Mouse (Mus musculus): ENCODE data around the gene Ap1m2.
"Not testable (repeated sequence)": the region's sequence is repeated elsewhere in the genome, so short reads cannot be mapped to it uniquely, and the experiment has no call there.

Ap1m2 gene

DNA sequence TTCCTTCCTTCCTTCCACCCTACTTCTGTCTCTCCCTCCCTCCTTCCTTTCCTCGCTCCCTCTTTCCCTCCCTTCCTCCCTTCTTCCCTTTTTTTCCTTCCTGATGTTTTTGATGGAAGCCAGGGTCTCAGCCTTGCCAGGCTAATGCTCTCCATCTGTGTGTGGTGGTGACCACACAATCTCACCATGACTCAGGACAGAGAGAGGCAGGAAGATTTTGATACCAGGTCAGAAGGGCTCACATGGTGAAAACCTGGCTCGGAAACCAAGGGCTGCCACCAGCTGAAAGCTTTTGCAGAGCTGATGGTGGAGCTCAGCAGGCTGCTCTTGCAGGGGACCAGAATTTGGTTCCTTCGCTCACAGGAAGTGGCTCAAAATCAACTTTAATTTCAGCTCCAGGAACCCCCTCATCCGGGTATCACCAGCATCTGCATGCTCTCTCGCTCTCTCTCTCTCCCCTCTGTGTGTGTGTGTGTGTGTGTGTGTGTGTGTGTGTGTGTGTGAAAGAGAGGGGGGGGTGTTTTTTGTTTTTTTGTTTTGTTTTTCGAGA lies 51.6 kb downstream of the Ap1m2 start:
- no peak for DNase-seq (ENCODE audit: low spot score)

DNA sequence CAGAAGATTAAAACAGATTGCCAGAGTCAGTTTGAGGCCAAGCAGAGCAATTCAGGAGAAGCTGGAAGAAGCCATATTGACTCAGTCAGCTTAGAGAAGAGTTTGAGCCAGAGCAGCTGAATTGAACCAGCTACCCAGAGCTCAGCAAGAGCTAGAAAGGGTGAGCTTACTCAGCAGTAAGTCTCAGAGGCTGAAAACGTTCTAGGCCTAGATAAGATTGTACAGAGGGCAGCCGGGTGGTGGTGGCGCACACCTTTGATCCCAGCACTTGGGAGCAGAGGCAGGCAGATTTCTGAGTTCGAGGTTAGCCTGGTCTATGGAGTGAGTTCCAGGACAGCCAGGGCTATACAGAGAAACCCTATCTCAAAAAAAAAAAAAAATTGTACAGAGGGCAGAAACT lies 55.8 kb downstream of the Ap1m2 start:
- DNase-seq (ENCODE audit: low spot score) = not testable (repeated sequence)

DNA sequence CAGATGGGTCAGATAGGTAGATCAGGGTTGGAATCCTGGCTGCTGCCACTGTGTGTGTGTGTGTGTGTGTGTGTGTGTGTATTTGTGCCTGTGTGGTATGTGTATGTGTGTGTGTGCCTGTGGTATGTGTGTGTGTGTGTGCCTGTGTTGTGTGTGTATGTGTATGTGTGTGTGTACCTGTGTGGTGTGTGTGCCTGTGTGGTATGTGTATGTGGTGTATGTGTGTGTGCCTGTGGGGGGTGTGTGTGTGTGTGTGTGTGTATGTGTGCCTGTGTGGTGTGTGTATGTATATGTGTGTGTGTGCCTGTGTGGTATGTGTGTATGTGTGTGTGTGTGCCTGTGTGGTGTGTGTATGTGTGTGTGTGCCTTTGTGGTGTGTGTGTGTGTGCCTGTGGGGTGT lies 57.4 kb downstream of the Ap1m2 start:
- DNase-seq (ENCODE audit: low spot score) = no peak

DNA sequence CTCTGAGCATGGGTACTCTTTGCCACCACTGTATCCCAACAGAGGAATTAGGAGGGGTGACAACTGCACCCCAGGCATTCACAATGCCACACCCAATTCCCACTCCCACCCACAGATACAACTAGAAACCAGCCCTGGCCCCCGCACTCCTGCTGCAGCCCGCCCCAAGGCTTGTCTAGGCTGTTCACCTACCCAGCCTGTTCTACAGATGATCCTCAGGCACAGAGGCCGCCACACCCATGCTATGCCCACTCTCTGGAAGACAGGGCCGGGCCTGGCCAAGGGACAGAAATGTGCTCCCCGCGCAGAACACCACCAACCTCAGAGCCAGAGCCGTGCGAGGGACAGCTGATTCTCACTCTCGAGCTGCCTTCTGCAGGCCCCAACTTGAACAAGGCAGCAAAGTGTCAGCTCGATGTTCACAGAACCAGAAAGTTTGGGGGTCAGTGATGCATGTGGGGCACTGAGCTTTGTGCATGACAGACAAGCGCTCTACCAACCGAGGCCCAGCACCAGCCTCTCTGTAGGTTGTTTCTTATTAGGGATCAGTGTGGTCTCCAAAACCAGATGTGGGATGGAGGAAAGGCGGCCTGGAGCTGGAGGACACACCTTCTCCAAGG lies 60.9 kb downstream of the Ap1m2 start:
- no peak for DNase-seq (ENCODE audit: low spot score)

DNA sequence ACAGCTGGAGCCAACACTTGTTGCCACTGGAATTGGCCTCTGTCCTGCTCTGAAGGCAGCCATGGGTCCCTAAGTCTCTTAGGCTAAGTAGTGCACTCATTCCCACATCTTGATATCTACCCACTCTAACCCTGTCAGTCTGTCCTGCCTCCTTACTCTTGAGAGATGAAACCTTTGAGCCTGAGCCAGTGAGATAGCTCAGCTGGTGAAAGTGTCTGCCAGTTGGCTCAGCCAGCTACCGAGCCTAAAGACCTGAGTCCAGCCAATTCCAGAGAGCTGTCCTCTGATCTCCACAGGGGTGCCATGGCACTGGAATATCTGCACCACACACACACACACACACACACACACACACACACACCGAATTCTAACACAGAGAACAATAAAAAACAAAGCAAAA lies 61.6 kb downstream of the Ap1m2 start:
- no peak for DNase-seq (ENCODE audit: low spot score)

DNA sequence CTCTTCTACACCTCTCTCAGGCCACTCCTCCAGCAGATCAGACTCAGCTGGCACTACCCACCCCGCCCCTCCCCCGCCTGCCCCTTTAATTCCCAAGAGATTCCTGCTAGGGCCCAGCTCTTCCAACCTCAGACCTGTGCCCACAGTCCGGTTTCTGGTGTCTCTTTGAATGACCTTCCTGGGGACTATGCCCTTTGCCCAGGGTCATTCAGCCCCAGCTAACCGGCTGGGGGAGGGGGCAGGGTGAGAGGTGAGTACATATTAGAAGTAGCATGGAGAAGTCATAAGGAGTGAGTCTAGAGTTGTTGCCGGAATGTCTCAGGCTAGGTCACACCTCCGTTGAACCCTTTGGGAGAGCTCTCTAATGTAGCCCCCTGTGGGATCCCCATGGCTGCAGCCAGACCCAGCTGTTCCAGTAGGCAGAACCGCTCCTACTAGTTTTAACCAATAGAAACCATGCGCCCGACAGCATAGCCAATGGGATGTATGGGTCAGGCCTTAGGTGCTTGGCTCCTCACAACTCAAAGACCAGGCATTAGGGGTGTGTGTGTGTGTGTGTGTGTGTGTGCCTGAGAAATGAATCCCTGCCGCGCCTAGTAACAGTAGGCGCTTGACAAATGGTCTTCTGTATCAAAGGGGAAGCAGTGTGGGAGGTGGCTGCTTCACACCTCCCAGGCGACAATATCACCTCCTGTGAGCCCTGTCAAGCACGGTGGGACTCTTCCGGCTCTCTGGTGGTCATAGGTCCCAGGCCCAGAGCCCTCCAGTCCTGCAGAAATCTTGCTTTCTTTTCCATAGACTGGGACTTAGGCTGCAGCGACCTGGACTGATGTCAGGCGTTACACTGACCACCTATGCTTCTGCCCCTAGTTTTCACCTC lies 62.3 kb downstream of the Ap1m2 start:
- no peak for DNase-seq (ENCODE audit: low spot score)

DNA sequence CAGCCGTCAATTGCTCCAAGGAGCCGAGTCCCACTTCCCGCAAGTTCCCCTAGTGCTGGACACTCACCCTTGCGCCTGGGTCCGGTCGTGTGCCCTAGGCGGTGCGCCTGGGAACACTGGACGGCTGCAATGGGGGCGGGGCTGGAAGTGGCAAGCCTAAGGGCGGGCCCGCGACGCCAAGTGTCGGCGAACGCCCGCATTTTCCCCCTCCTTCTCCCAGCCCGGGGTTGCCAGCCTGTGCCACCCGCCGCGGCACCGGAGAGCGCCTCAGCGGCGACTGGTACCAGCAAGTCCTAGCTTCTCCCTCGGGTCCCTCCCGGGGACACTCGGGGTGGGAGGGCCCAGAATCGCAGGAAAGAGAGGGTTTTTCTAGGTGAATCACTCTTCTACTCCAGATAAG lies 63.8 kb downstream of the Ap1m2 start, which contains the start of gene S1pr5:
TSS of gene S1pr5 (minus strand) at position 118 of the 400 bp plus-strand sequence.
- DNase-seq (ENCODE audit: low spot score) = no peak

DNA sequence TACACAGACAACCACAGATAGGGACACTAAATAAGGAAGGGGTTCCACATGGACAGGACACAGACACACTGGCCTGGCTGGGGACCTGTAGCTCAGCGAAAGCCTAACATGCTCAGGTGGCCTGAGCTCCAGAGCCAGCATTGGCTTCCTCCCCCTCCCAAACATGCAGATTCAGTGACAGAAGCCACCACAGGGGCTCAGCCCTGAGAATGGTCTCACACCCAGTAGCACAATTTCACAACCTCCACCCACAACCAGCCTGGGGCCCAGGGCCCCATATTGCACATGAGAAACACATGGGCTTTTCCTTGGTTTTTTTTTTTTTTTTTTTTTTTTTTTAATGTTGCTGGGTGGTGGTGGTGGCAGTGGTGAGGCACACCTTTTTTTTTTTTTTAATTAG lies 65.8 kb downstream of the Ap1m2 start:
- DNase-seq (ENCODE audit: low spot score) = no peak

DNA sequence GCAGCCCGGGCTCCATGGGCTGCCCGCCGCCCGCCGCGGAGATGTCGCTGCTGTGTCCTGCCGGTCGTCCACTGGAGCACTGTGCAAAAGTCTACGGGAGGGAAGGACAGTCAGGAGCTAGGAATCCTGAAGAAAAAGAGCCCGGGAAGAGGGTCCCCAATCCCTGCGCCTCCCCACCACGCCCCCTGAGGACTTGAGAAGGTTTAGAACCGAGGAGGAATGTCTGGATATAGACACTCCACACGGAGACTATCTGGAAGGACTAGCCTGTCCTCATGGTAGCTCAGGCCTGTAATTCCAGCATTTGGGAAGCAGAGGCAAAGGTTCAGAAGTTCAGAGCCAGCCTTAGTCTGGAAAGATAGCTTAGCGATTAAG lies 67.0 kb downstream of the Ap1m2 start:
- no peak for DNase-seq (ENCODE audit: low spot score)

DNA sequence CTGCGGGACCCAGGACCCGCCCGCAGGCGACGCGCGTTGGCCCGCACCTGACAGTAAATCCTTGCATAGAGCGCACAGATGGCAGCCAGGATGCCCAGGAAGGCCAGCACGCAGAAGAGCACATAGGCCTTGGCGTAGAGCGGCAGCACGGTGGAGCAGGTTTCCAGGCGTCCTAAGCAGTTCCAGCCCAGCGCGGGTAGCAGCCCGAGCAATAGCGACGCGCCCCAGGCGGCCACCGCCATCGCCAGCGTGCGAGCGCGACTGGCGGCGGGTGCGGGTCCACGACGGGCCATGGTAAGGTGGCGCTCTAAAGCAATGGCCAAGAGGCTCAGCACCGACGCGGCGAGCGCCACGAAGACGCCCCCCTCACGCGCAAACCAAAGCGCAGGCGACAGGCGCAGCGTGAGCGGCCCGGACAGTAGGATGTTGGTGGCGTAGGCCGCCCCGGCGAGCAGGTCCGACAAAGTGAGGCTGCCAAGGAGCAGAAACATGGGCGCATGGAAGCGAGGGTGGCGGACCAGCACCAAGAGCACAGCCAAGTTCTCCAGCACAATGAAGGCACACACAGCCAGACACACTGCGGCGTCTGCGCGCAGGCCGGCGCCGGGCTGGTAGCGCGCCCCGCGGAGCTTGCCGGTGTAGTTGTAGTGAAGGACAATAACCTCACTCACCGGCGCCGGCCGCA lies 67.6 kb downstream of the Ap1m2 start:
- DNase-seq (ENCODE audit: low spot score) = no peak

Measured in c-Kit-positive CD71-positive TER-119-positive erythroid progenitor cells, embryonic 14.5 days (primary cell).